Mouse (Mus musculus): ENCODE results near the gene Bbs1.

- no peak for TF ChIP-seq POLR2A (IDR thresholded peaks at IDR 0.05; ENCODE audit: low read depth, low read length)
- no peak; the same call in 1 of the 2 replicates for TF ChIP-seq CTCF (IDR thresholded peaks at IDR 0.05; ENCODE audit: borderline replicate concordance, insufficient read depth, low read length)
These were observed 1.7 kb upstream of the Bbs1 start for GRCm38 (mm10) chr19:4908107-4908506.
